Mouse (Mus musculus): ENCODE results near the gene Gemin7.

Gene Gemin7

DNA sequence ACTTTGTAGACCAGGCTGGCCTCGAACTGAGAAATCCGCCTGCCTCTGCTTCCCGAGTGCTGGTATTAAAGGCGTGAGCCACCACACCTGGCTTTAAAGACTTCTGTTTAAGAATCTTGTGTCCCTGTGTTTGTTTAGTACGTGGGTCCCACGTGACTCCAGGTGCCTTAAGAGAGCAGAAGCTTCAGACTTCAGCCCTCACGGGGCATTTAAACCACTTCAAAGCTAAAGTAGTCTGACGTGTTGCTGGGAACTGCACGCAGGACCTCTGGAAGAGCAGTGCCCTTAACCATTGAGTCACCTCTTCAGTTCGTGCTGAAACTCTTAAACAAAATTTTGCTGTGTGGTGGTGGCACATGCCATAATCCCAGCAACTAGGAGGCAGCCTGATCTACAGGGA lies 28.0 kb downstream of the Gemin7 start:
- DNase-seq (ENCODE audit: extremely low read depth, insufficient read length, low spot score) = no peak

- no peak for DNase-seq (ENCODE audit: extremely low read depth, insufficient read length, low spot score)
These were observed 29.9 kb downstream of the Gemin7 start for GRCm38 (mm10) chr7:19547344-19547969.

- DNase-seq (ENCODE audit: extremely low read depth, insufficient read length, low spot score) = no peak
These were observed 31.4 kb downstream of the Gemin7 start for GRCm38 (mm10) chr7:19546007-19546406.

DNA sequence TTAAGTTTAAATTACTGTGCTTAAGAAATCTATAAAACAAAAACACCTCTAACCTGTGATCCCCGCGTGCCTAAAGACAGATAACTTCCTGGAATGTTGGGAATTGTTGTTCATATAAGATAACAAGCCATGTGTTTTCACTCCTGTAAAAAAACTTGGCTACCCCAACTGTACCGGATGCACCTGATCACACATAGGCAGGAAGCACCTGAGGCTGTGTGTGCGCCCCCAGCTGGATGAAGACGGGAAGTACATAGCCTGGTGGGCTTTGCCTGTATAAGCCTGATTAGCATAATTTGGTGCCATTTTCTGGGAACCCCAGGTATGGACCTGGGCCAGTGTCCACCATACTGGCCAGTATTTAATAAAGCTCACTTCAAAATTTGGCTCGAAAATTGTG lies 33.8 kb downstream of the Gemin7 start:
- no peak for DNase-seq (ENCODE audit: extremely low read depth, insufficient read length, low spot score)

- no peak for DNase-seq (ENCODE audit: extremely low read depth, insufficient read length, low spot score)
These were observed 35.2 kb downstream of the Gemin7 start for GRCm38 (mm10) chr7:19542155-19542691.

DNA sequence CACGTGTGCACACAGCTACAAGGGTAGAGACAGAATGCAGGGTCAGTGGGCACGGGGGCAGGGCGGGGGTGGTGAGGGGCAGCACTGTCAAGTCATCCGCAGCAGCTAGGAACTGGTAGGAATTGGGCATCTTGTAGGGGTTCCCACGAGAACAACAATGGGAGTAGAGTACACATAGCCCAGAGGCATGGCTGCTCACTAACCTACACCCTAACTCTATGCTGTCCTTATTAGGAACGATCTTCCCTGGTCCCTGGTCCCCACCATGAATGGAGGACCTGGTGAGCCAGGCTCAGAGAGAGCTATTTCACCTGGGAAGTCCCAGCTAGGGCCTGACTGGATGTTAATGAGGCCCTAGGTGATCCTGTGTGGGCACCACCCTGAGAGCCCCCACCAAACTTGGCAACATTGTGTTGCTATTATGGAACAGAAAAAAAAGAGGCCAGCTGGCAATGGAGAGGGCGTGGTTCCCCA lies 35.7 kb downstream of the Gemin7 start:
- no peak for DNase-seq (ENCODE audit: extremely low read depth, insufficient read length, low spot score)

- no peak for DNase-seq (ENCODE audit: extremely low read depth, insufficient read length, low spot score)
These were observed 36.4 kb downstream of the Gemin7 start for GRCm38 (mm10) chr7:19540771-19541566.

DNA sequence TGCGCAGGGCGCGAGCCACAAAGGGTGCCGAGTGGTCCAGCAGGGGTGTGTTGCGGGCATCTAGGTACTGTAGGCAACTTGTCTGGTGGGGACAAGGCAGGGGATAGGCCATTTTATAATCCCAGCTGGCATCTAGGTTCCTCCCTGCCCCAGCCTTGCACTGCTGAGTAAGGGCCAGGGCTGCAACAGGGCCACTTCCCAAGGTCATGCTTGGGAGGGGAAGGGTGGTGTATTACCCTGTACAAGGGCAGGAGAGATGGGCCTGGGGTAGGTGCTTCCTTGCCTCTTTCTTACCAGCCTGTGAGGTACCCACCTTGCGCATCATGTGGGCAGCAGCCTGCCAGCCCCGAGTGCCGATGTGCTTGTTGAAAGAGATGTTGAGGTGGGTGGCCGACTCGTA lies 42.7 kb downstream of the Gemin7 start:
- no peak for DNase-seq (ENCODE audit: extremely low read depth, insufficient read length, low spot score)

DNA sequence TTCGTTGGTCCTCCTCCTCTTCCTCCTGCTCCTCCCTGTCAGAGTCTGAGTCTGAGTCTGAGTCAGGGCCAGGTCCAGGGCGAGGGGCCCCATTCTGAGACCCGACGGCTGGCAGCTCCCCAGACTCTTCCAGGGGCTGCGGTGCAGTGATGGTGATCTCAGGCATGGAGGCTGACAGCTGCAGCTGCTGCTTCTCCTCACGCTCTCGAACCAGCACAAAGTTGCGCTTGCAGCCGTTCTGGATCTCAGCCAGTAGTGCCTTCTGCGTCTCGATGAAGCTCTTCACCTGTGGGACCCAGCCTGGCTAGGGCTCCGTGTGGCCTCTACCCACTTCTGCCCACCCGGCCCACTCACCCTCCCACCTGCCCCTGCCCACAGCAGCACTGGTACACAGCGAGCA lies 45.2 kb downstream of the Gemin7 start:
- DNase-seq (ENCODE audit: extremely low read depth, insufficient read length, low spot score) = no peak

GRCm38 (mm10) chr7:19531077-19531476 lies 46.3 kb downstream of the Gemin7 start:
- DNase-seq (ENCODE audit: extremely low read depth, insufficient read length, low spot score) = no peak

GRCm38 (mm10) chr7:19525105-19525481 lies 52.3 kb downstream of the Gemin7 start:
- DNase-seq (ENCODE audit: extremely low read depth, insufficient read length, low spot score) = no peak

GRCm38 (mm10) chr7:19524420-19525104 lies 52.8 kb downstream of the Gemin7 start:
- DNase-seq (ENCODE audit: extremely low read depth, insufficient read length, low spot score) = no peak

DNA sequence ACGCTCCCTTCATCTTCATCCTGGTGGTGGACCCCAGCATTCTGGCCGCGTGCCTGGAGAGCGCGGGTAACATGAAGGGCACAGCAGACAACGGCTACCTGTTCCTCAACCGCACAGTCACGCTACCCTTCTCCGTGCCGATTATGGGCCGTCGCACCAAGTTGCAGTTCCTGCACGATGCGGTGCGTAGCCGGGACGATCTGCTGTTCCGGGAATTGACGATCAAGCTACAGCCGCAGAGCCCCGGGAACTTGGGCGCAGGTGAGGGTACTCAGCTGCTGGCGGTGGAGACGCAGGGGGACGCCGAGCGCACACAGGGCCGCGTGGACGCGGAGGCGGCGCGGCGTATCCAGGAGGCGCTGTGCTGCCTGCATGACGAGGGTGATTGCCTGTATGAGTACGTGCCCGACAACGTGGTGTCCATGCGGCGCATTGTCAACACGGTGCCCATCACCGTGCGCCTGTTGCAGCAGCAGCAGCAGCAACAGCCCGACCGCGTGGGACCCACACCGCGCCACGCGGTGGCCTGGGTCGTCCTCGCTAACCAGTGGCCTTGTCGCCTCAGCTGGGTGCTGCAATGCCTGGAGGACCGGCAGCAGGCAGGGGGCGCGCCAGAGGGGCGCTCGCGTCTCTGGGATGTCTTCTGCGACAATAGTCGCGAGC lies 53.5 kb downstream of the Gemin7 start:
- DNase-seq (ENCODE audit: extremely low read depth, insufficient read length, low spot score) = no peak

DNA sequence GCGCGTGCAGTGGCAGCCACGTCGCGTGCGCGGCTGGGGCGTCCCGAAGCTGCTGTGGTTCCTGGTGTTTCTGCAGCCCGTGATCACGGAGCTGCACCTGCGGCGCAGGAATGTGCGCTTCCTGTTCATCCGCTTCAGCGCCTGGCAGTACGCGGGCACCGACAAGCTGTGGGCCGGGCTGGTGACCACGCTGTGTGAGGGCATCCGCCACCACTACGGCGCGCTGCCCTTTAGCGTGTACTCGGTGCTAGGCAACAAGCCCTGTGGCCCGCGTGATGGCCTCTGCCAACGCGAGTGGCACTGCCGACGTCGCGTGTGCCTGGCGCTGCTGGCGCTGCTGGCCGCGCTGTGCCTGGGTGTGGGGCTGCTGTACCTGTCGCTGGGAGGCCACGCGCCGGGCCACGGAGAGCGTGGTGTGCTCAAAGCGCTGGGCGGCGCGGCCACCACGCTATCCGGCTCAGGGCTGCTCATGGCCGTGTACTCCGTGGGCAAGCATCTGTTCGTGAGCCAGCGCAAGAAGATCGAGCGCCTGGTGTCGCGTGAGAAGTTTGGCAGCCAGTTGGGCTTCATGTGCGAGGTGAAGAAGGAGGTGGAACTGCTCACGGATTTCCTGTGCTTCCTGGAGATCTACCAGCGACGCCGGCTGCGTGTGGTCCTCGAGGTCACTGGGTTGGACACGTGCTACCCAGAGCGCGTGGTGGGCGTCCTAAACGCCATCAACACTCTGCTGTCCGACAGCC lies 54.2 kb downstream of the Gemin7 start:
- no peak for DNase-seq (ENCODE audit: extremely low read depth, insufficient read length, low spot score)

DNA sequence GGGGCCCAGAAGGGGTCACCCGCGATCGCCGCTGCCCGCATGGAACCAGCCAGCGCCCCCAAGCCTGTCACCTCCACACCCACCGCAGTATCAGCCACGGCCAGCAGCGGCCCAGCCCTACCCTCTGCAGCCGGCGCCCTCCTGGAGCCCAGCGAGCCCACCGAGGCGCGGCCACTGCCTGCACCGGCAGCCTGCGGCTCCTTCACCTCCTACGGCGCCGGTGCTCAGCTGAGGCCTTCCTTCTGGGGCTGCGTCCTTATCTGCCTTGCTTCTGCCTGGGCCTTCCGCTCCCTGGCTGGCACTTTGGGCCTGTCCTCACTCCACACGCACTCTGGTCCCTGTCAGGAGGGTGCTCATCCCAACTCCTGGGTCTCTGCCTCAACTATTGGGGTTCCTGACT lies 57.4 kb downstream of the Gemin7 start:
- DNase-seq (ENCODE audit: extremely low read depth, insufficient read length, low spot score) = no peak

GRCm38 (mm10) chr7:19517652-19518365 lies 59.6 kb downstream of the Gemin7 start, which contains the start of gene Nkpd1:
Gene Nkpd1 (plus strand): TSS chr7:19517838.
- DNase-seq (ENCODE audit: extremely low read depth, insufficient read length, low spot score) = no peak
